Mouse (Mus musculus) lung, embryonic 15.5 days (tissue): Measurements from ENCODE around the gene Unc45a. TPM values are rescaled to one million over a fixed set of nuclear protein-coding genes. Genes with fewer than 3 reads are reported as not detected.

ENCODE experiments used
- ATAC-seq: fragments of 200-750 bp; cut with Nextera tagmentation; 2 replicates; pipeline ENCODE4 v1.8.0; 2017; ENCODE audit warnings: moderate number of reproducible peaks, borderline replicate concordance; ENCODE audit not compliant: low FRiP score, low TSS enrichment; ENCODE audit errors: extremely low read depth
- H3K27ac ChIP-seq: fragments of 300-500 bp; sonication (generic); 2 replicates; pipeline ENCODE4 v1.5.1; 2015; ENCODE audit warnings: moderate library complexity, mild to moderate bottlenecking, inconsistent platforms
- H3K27me3 ChIP-seq: fragments of 300-500 bp; sonication (generic); 2 replicates; pipeline ENCODE4 v1.6.1; 2015; ENCODE audit warnings: inconsistent platforms
- H3K36me3 ChIP-seq: fragments of 300-500 bp; sonication (generic); 2 replicates; pipeline ENCODE4 v1.6.1; 2015; ENCODE audit warnings: inconsistent platforms
- H3K4me1 ChIP-seq: fragments of 300-500 bp; sonication (generic); 2 replicates; pipeline ENCODE4 v1.6.1; 2015; ENCODE audit warnings: inconsistent platforms
- H3K4me2 ChIP-seq: fragments of 300-500 bp; sonication (generic); 2 replicates; pipeline ENCODE4 v1.6.1; 2015; ENCODE audit warnings: inconsistent platforms, mild to moderate bottlenecking, moderate library complexity
- H3K4me3 ChIP-seq: fragments of 300-500 bp; sonication (generic); 2 replicates; pipeline ENCODE4 v1.5.1; 2015; ENCODE audit warnings: mild to moderate bottlenecking, inconsistent platforms
- H3K9ac ChIP-seq: fragments of 300-500 bp; sonication (generic); 2 replicates; pipeline ENCODE4 v1.6.1; 2015; ENCODE audit warnings: inconsistent platforms
- H3K9me3 ChIP-seq: fragments of 300-500 bp; sonication (generic); 2 replicates; pipeline ENCODE4 v1.6.1; 2016; ENCODE audit warnings: inconsistent platforms
- WGBS: fragments of 180-500 bp; shearing (Covaris S2); methylation state at CpG from one replicate; pipeline ENCODE4 v1.1.7; 2015; 5-methylcytosine and 5-hydroxymethylcytosine counted together
- polyA plus RNA-seq: library from polyadenylated mRNA; unstranded; fragments of >200 nt; fragmentation: Nextera tagmentation; extraction: Ambion mirVana; gene quantifications from 2 replicates; pipeline ENCODE4 v1.2.1, GENCODE M21; 2015

Unc45a gene
- polyA plus RNA-seq, 1 experiment from 2014 or later, result 42.2 TPM

DNA sequence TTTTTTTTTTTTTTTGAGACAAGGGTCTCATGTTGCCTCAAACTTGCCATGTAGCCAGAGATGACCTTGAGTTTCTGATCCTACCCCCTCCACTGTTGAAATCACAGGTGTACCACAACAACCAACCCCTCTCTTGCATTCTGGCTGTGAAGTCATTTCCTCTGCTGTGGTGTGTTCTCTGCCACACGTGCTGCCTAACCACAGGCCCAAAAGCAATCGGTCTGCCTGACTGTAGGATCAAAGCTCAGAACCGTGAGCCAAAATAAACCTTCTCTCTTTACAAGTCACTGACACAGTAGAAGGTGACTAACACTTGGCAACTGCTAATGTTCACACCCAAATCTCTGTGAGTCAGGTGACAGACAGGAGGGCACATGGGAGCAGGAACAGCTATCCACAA, 19.6 kb upstream of the Unc45a start:
- H3K9ac ChIP-seq, result no peak overlapping the region
- H3K4me1 ChIP-seq, result no peaks in the 10 kb centered on the region
- 60% methylated on average over 3 of the region's 3 CpGs for WGBS
- H3K27me3 ChIP-seq, result no peaks in the 10 kb centered on the region
- no peak overlapping the region for H3K4me2 ChIP-seq
- no peak for ATAC-seq
- H3K9me3 ChIP-seq, result no peaks in the 10 kb centered on the region
- no peak overlapping the region for H3K27ac ChIP-seq
- peaks cover 81% of the 10 kb centered on the region for H3K36me3 ChIP-seq
- no peak overlapping the region for H3K4me3 ChIP-seq

DNA sequence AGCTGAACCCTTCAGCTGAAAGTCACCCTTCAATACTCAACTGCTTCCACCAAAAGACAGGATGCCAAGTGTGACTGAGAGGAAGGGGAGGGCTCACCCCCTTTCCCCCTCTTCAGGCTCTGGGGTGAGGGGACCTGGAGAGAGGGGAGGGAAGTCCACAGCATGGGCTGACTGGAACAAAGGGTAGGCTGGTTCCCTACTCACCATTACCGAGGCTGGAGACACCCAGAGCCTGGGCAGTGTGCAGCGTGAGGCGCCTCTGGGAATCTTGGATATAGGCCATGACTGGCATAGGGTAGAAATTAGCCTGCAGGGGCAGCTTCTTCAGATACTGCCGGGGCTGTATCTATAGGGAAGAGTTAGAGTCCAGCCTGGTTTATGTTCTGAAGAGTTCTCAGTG, 17.2 kb upstream of the Unc45a start:
- WGBS, result 82% methylated on average over 4 of the region's 4 CpGs
- Histone ChIP-seq H3K9me3 (no peaks in the 10 kb centered on the region), H3K27me3 (no peaks in the 10 kb centered on the region), H3K4me1 (no peaks in the 10 kb centered on the region), H3K36me3 (peaks cover 70% of the 10 kb centered on the region), H3K4me2 (no peak overlapping the region), H3K9ac (no peak overlapping the region), H3K27ac (no peak overlapping the region), H3K4me3 (no peak overlapping the region)
- ATAC-seq, result no peak

DNA sequence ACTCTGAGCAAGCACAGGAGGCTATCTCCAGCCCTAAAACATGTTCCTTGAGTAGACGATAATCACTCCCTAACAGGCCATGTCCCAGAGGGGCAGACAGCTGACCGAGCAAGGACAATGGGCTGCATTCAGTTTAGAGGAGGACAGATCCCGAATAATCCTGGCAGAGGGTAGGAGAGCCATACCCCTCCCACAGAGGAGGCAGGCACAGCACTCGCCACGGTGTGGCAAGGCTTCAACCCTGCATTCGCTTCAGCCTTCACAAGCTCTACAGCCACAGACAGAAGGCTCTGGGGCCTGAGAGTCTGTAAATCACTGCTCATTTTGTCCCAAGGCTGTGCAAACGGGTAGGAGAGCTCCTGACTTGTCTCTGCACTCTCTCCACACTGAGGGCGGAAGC, 16.4 kb upstream of the Unc45a start:
- WGBS, result 73% methylated on average over 8 of the region's 8 CpGs
- Histone ChIP-seq H3K36me3 (peaks cover 69% of the 10 kb centered on the region), H3K27ac (no peak overlapping the region), H3K4me2 (no peak overlapping the region), H3K9ac (no peak overlapping the region), H3K9me3 (no peaks in the 10 kb centered on the region), H3K4me3 (no peak overlapping the region), H3K27me3 (no peaks in the 10 kb centered on the region), H3K4me1 (no peaks in the 10 kb centered on the region)
- no peak for ATAC-seq

DNA sequence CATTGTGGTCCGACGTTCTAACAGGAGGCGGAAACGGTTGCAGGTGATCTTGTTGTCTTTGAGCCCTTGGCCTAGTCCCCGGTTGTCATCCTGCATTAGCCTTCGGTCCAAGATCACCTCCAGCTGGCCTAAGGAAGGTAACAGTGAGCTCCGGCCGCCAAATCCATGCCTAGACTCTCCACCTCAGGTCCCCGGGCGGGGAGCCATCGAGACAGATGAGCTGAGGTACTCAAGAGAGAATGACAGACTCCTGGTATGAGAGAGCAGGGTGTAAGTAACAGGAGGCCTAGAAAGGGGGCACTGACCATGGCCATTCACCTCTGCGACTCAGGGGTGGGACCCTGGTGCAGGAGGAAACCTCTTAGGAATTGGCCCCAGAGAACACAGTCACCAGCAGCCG, 15.5 kb upstream of the Unc45a start:
- Histone ChIP-seq H3K4me1 (no peaks in the 10 kb centered on the region), H3K27me3 (no peaks in the 10 kb centered on the region), H3K4me3 (no peak overlapping the region), H3K36me3 (peaks cover 69% of the 10 kb centered on the region), H3K4me2 (no peak overlapping the region), H3K27ac (no peak overlapping the region), H3K9me3 (no peaks in the 10 kb centered on the region), H3K9ac (no peak overlapping the region)
- 87% methylated on average over 13 of the region's 13 CpGs for WGBS
- ATAC-seq, result no peak

DNA sequence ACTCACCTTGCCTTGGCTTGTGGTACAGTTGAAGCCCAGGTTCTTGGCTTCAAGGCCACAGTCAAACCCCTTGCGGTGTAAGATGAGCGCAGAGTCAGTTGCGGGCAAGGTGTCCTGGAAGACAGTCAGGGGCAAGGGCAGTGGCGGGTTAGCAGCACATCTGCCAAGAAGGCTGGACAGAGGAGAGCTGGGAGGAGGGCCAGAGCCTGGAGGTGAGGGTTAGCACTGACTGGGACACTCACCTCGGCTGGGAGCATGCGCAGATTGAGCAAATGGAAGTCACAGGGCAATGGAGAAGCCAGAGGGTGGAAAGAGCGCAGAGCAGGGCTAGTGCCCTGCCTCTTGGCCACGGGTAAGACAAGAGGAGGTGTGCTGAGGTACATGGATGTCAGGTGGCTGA, 12.1 kb upstream of the Unc45a start:
- no peak overlapping the region for H3K4me3 ChIP-seq
- no peak for ATAC-seq
- 87% methylated on average over 8 of the region's 8 CpGs for WGBS
- H3K27me3 ChIP-seq, result no peaks in the 10 kb centered on the region
- H3K36me3 ChIP-seq, result peaks cover 53% of the 10 kb centered on the region
- no peaks in the 10 kb centered on the region for H3K9me3 ChIP-seq
- H3K4me1 ChIP-seq, result peaks cover 8% of the 10 kb centered on the region
- no peak overlapping the region for H3K27ac ChIP-seq
- no peak overlapping the region for H3K9ac ChIP-seq
- H3K4me2 ChIP-seq, result no peak overlapping the region

DNA sequence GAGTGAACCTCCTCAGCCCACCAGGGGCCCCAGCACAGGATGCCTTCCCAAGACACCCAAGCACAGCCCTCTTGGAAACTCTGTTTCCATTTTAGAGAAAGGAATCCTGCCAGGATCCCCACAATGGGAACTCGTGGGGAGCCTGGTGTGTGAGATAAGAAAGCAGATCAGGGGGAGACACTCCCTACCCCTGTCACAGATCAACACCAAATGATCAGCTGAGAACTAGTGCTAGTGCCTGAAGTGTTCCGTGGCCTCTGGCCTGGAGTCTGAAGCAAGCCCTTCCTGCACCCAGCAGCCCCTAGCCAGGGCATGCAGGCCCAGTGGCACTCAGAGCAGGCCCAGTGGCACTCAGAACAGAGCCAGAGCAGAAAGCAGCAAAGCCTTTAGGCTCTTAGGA, 10.0 kb upstream of the Unc45a start:
- H3K9me3 ChIP-seq, result no peaks in the 10 kb centered on the region
- no peak overlapping the region for H3K9ac ChIP-seq
- no peak overlapping the region for H3K4me2 ChIP-seq
- no peak overlapping the region for H3K27ac ChIP-seq
- no peak overlapping the region for H3K4me3 ChIP-seq
- 71% methylated on average over 2 of the region's 2 CpGs for WGBS
- H3K4me1 ChIP-seq, result peaks cover 19% of the 10 kb centered on the region
- no peak for ATAC-seq
- H3K27me3 ChIP-seq, result no peaks in the 10 kb centered on the region
- peaks cover 37% of the 10 kb centered on the region for H3K36me3 ChIP-seq

DNA sequence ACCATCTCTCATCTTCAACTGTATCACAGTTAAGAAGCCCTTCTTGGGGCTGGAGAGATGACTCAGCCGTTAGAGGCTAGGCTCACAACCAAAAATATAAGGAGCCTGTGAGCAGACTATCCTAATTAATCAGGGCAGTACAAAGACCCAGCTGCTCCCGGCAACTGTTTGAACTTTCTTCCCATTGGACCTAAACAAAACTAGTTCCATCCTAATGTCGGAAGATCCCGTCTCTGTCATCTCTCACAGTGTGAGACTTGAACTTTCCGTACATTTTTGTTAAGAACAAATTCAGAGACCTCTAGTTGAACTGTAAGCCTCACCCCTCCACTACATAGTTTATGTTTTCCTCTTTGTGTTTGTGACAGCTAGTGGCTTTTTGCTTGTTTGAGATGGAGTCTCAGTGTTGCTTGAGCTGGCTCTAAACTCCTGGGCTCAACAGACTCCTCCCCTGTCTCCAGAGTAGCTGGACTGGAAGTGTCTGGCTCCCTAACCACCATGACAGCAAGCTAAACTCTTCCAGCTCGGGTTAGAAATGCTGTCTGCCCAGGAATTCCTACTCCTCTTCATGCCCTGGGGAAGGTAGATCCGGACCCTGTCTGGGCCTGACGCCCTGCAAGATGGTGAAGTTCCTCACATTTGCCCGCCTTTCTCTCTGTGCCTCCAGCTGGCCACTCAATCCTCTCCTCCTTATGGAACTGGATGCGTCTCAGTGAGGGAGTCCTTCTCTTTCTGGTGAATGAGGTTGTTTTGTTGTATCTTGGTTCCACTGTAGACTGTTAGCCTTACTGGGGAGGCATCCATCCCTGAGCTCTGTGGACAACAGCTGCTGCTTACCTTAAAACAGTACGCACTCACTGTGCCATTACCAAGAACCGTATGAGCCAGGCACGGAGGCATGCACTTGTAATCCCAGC, 7.1 kb upstream of the Unc45a start:
- H3K4me3 ChIP-seq, result no peak overlapping the region
- H3K27ac ChIP-seq, result peak overlapping the region; percentile 85
- H3K9ac ChIP-seq, result no peak overlapping the region
- 45% methylated on average over 13 of the region's 13 CpGs for WGBS
- H3K9me3 ChIP-seq, result no peaks in the 10 kb centered on the region
- H3K27me3 ChIP-seq, result no peaks in the 10 kb centered on the region
- H3K4me2 ChIP-seq, result peak overlapping the region; percentile 22; the same call in 1 of the 2 replicates
- peaks cover 26% of the 10 kb centered on the region for H3K4me1 ChIP-seq
- peaks cover 27% of the 10 kb centered on the region for H3K36me3 ChIP-seq
- peak; percentile 67 for ATAC-seq

DNA sequence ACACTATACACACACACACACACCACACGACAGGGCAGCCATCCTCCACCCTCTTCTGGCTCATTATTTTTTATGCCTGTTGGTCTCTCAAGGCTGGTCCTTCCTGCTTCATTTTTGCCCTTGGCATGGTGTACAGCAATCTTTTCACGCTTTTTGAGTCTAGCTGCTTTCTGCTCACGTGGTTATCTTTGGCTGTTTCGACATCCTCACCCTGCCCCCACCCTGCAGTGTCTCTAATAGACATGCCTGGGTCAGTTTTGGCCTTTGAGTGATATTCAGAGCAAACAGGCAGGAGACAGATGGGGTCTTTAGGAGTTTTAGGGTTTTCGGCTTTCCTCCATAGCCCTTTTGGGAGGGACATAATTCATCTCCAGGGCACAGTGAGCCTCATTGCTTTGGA, 6.0 kb upstream of the Unc45a start:
- no peaks in the 10 kb centered on the region for H3K27me3 ChIP-seq
- no peak overlapping the region for H3K27ac ChIP-seq
- ATAC-seq, result no peak
- H3K4me3 ChIP-seq, result no peak overlapping the region
- WGBS, result 63% methylated on average over 5 of the region's 5 CpGs
- peaks cover 31% of the 10 kb centered on the region for H3K4me1 ChIP-seq
- H3K4me2 ChIP-seq, result no peak overlapping the region
- H3K9me3 ChIP-seq, result no peaks in the 10 kb centered on the region
- H3K9ac ChIP-seq, result no peak overlapping the region
- peaks cover 18% of the 10 kb centered on the region for H3K36me3 ChIP-seq

DNA sequence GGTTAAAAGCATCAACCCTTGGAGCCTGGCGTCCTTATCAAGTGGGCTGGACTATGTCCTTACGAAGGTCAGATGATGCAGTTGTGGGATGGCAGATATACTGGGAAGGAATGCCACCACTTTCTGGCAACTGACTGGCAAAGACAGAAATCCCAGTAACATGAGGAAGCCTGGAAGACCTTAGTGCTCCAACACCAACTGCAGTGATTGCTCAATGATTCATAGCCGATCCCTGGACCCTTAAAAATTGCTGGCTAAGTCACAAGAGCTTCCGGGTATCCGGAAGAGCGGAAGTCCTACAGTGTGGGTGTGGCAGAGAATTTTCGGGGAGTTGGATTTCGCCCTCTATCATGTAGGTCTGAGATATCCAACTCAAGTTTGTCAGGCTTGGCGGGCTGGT, 5.4 kb upstream of the Unc45a start:
- H3K27me3 ChIP-seq, result no peaks in the 10 kb centered on the region
- no peak overlapping the region for H3K4me2 ChIP-seq
- ATAC-seq, result no peak
- no peak overlapping the region for H3K27ac ChIP-seq
- H3K4me3 ChIP-seq, result no peak overlapping the region
- H3K36me3 ChIP-seq, result peaks cover 13% of the 10 kb centered on the region
- H3K9me3 ChIP-seq, result no peaks in the 10 kb centered on the region
- H3K9ac ChIP-seq, result no peak overlapping the region
- WGBS, result 86% methylated on average over 9 of the region's 9 CpGs
- peaks cover 33% of the 10 kb centered on the region for H3K4me1 ChIP-seq

DNA sequence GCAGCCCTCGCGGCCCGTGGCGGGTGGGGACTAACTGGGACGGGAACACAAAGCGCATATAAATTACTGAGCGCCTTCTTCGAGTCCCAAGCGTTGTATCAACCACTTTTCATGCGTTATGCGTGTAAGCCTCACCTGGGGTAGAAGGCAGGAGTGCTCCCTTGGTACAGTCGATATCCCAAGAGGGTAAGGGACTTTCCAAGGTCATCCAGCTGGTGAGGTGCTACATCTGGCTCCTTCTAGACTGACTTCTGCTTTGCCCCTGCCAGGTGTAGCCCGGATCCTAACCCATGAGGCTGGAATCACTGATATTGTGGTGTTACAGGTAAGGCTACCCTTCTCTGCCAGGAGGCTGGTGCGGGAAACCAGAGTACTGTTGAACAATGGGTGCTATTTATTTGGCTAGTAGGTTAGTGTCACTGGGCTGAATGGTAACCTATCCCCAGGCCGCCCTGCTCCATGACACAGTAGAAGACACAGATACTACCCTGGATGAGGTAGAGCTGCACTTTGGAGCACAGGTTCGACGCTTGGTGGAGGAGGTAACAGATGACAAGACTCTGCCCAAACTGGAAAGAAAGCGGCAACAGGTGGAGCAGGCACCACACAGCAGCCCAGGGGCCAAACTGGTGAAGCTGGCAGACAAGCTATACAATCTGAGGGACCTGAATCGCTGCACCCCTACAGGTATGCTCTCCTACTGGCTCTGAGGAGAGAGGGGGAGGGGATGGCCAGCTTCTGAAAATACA, 2.6 kb upstream of the Unc45a start:
- H3K4me1 ChIP-seq, result peaks cover 49% of the 10 kb centered on the region

DNA sequence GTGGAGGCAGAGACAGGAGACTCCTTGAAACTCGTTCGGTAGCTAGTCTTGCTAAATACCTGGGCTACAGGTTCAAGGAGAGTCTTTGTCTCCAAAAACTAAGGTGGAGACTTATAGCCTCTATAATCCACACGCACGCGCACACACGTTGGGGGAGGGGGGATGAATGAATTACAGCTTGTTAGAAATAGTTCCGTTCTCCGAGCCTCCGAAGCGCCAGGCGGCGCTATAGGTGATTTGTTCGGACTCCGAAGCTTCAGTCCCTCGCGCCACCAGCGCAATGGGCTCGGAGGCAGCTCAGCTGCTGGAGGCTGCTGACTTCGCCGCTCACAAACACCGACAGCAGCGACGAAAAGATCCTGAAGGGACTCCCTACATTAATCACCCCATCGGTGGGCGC, 2.1 kb upstream of the Unc45a start, which contains the start of gene Hddc3:
Hddc3 (plus strand) TSS at position 247 of the 400 bp plus-strand sequence.
- ATAC-seq, result no peak
- WGBS, result 1% methylated on average over 25 of the region's 25 CpGs
- H3K27ac ChIP-seq, result peak within 1 kb of the TSS; percentile 57; the same call in 1 of the 2 replicates

More for the DNA sequence above, 2.6 kb upstream of the Unc45a start:
- Histone ChIP-seq H3K4me2 (peak overlapping the region; percentile 85), H3K27ac (peak overlapping the region; percentile 57; the same call in 1 of the 2 replicates), H3K4me3 (peak overlapping the region; percentile 57), H3K9ac (peak overlapping the region; percentile 80), H3K9me3 (no peaks in the 10 kb centered on the region), H3K36me3 (no peaks in the 10 kb centered on the region), H3K27me3 (no peaks in the 10 kb centered on the region)
- 23% methylated on average over 19 of the region's 19 CpGs for WGBS
- no peak for ATAC-seq

DNA sequence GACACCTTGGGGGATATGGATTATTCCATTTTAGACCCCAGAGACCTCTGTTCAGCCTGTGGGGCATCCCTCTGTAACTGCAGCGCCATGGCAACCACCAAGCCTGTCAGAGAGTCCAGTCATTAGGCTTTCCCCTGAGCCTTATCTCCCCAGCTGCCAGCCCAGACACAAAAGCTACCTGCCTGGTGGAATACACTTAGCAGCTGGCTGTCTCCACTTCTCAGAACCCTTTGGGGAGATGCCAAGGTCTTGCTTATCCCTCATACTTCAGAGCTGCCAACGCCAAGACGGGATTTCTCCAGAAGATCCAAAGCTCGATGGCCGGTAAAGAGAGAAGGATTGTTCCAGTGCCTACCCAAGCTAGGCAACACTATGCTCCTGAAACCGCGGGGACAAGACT, 988 bp upstream of the Unc45a start:
- Histone ChIP-seq H3K27me3 (no peaks in the 10 kb centered on the region), H3K9me3 (no peaks in the 10 kb centered on the region), H3K36me3 (peaks cover 8% of the 10 kb centered on the region; the same call in 1 of the 2 replicates), H3K4me1 (peaks cover 39% of the 10 kb centered on the region), H3K4me3 (no peak overlapping the region), H3K9ac (no peak overlapping the region), H3K27ac (no peak overlapping the region), H3K4me2 (no peak overlapping the region)
- ATAC-seq, result no peak
- WGBS, result 68% methylated on average over 7 of the region's 7 CpGs

More for the DNA sequence above, 2.1 kb upstream of the Unc45a start, which contains the start of gene Hddc3:
- peak within 1 kb of the TSS; percentile 80 for H3K9ac ChIP-seq
- peak within 1 kb of the TSS; percentile 57 for H3K4me3 ChIP-seq
- peak within 1 kb of the TSS; percentile 85 for H3K4me2 ChIP-seq
- H3K36me3 ChIP-seq, result no peaks in the 10 kb centered on the region
- H3K27me3 ChIP-seq, result no peaks in the 10 kb centered on the region
- H3K9me3 ChIP-seq, result no peaks in the 10 kb centered on the region
- peaks cover 47% of the 10 kb centered on the region for H3K4me1 ChIP-seq
